Mouse (Mus musculus) hematopoietic stem cell, adult 5-6 weeks (primary cell): Measurements from ENCODE around the gene Egln3. TPM values are rescaled to one million over a fixed set of nuclear protein-coding genes. Genes with fewer than 3 reads are reported as not detected.

Experiments
- ATAC-seq, 2 experiments: fragments of 125-278 bp in 1 of 2; replicated peaks in 1 of 2; 2 replicates each; pipeline ENCODE4 v1.8.0; 2016 to 2017; ENCODE audit warnings: inconsistent platforms in 2 of 2, mild to moderate bottlenecking in 2 of 2, moderate number of reproducible peaks in 2 of 2, low read depth in 1 of 2, moderate TSS enrichment in 1 of 2; ENCODE audit not compliant: low FRiP score in 2 of 2, poor library complexity in 2 of 2, severe bottlenecking in 2 of 2, insufficient read depth in 1 of 2, low TSS enrichment in 1 of 2
- total RNA-seq: library from RNA; stranded (forward); fragments of 172-1452, 232-1000 nt; gene quantifications from 2 replicates; pipeline ENCODE4 v1.2.3, GENCODE M21; 2017

The Egln3 gene
- total RNA-seq, 1 experiment from 2014 or later, result 15.8 TPM

- peak; percentile 14 to 16; a peak in 1 of 4 replicates for ATAC-seq
Observed at GRCm38 (mm10) chr12:54186926-54187623, 16.6 kb downstream of the Egln3 start.

GRCm38 (mm10) chr12:54184264-54184663 is 19.4 kb downstream of the Egln3 start:
- no peak for ATAC-seq

GRCm38 (mm10) chr12:54178323-54178722 is 25.3 kb downstream of the Egln3 start:
- ATAC-seq, result no peak

- ATAC-seq, result no peak
Observed at GRCm38 (mm10) chr12:54168786-54169185, 34.9 kb downstream of the Egln3 start.

- ATAC-seq, result no peak
Observed at GRCm38 (mm10) chr12:54167737-54168136, 35.9 kb downstream of the Egln3 start.

GRCm38 (mm10) chr12:54164724-54165050 is 39.0 kb downstream of the Egln3 start:
- peak; percentile 83 to 85 for ATAC-seq

GRCm38 (mm10) chr12:54164040-54164723 is 39.5 kb downstream of the Egln3 start:
- ATAC-seq, result no peak

GRCm38 (mm10) chr12:54163166-54163565 is 40.5 kb downstream of the Egln3 start:
- ATAC-seq, result no peak

GRCm38 (mm10) chr12:54162637-54163131 is 41.0 kb downstream of the Egln3 start:
- ATAC-seq, result peak; percentile 76 to 88

- no peak for ATAC-seq
Observed at GRCm38 (mm10) chr12:54161468-54162202, 42.0 kb downstream of the Egln3 start.

- no peak for ATAC-seq
Observed at GRCm38 (mm10) chr12:54160279-54160678, 43.4 kb downstream of the Egln3 start.

GRCm38 (mm10) chr12:54154771-54155170 is 48.9 kb downstream of the Egln3 start:
- ATAC-seq, result no peak

GRCm38 (mm10) chr12:54146943-54147556 is 56.6 kb downstream of the Egln3 start:
- ATAC-seq, result peak; percentile 27 to 45; a peak in 3 of 4 replicates
